Mouse (Mus musculus) G1E-ER4 (cell line): ENCODE data around the gene Camk2n1. TPM values are rescaled to one million over a fixed set of nuclear protein-coding genes. Genes with fewer than 3 reads are reported as not detected.

Experiments
- GATA1 ChIP-seq: IDR thresholded peaks from one replicate; pipeline ENCODE4 v1.8.0; 2012; ENCODE audit warnings: low read length, inconsistent platforms
- polyA plus RNA-seq: library from polyadenylated mRNA; stranded (reverse); fragments of >175 nt; gene quantifications from 2 replicates; pipeline ENCODE4 v1.2.3, GENCODE M21; 2012

The Camk2n1 gene
- polyA plus RNA-seq, 1 experiment: 0.08 TPM

- TF ChIP-seq GATA1: no peak
Measured at GRCm38 (mm10) chr4:138440062-138440461, 14.1 kb upstream of the Camk2n1 start.

- no peak for TF ChIP-seq GATA1
Measured at GRCm38 (mm10) chr4:138444941-138445340, 9.2 kb upstream of the Camk2n1 start.

- no peak for TF ChIP-seq GATA1
Measured at GRCm38 (mm10) chr4:138446981-138447380, 7.1 kb upstream of the Camk2n1 start.

- no peak for TF ChIP-seq GATA1
Measured at GRCm38 (mm10) chr4:138447387-138447786, 6.7 kb upstream of the Camk2n1 start.

GRCm38 (mm10) chr4:138447827-138448602 is 6.1 kb upstream of the Camk2n1 start:
- no peak for TF ChIP-seq GATA1

- TF ChIP-seq GATA1: no peak
Measured at GRCm38 (mm10) chr4:138448872-138449615, 5.1 kb upstream of the Camk2n1 start.

- no peak for TF ChIP-seq GATA1
Measured at GRCm38 (mm10) chr4:138449636-138450314, 4.3 kb upstream of the Camk2n1 start.

- no peak for TF ChIP-seq GATA1
Measured at GRCm38 (mm10) chr4:138452306-138453096, 1.6 kb upstream of the Camk2n1 start.

- no peak for TF ChIP-seq GATA1
Measured at GRCm38 (mm10) chr4:138453097-138453752, 889 bp upstream of the Camk2n1 start.

GRCm38 (mm10) chr4:138454571-138455140 is 542 bp downstream of the Camk2n1 start:
- no peak for TF ChIP-seq GATA1

GRCm38 (mm10) chr4:138455141-138455955 is 1.2 kb downstream of the Camk2n1 start:
- no peak for TF ChIP-seq GATA1

- no peak for TF ChIP-seq GATA1
Measured at GRCm38 (mm10) chr4:138455956-138456341, 1.8 kb downstream of the Camk2n1 start.

- no peak for TF ChIP-seq GATA1
Measured at GRCm38 (mm10) chr4:138456536-138456935, 2.4 kb downstream of the Camk2n1 start.

GRCm38 (mm10) chr4:138457091-138457490 is 3.0 kb downstream of the Camk2n1 start:
- TF ChIP-seq GATA1: no peak
